Mouse (Mus musculus): ENCODE results near the gene Zdhhc6.

GRCm38 (mm10) chr19:55295556-55295955 is 20.3 kb downstream of the Zdhhc6 start:
- TF ChIP-seq CTCF (IDR thresholded peaks at IDR 0.05; ENCODE audit: low read depth, low read length) (no peak), TAL1 (conservative IDR thresholded peaks at IDR 0.05; ENCODE audit: low read depth, low read length) (no peak), POLR2AphosphoS5 (IDR thresholded peaks at IDR 0.05; ENCODE audit: insufficient replicate concordance, low read depth, low read length) (no peak), GATA1 (IDR thresholded peaks at IDR 0.05; ENCODE audit: borderline replicate concordance, low read length) (no peak), GATA2 (IDR thresholded peaks at IDR 0.05; ENCODE audit: borderline replicate concordance, low read depth, low read length) (no peak)
